Mouse (Mus musculus) CD4-positive, CD25-positive, alpha-beta regulatory T cell, adult 4 months (primary cell): Measurements from ENCODE around the gene Gm36176. TPM values are rescaled to one million over a fixed set of nuclear protein-coding genes. Genes with fewer than 3 reads are reported as not detected.
A peak's percentile ranks its signal among the peaks of the same experiment; 100 is the strongest.
"Not testable (repeated sequence)": the region's sequence is repeated elsewhere in the genome, so short reads cannot be mapped to it uniquely, and the experiment has no call there.

Experiments
- ATAC-seq: one replicate; pipeline ENCODE4 v1.8.0; 2017
- polyA plus RNA-seq, 2 experiments: library from polyadenylated mRNA; unstranded; fragments of 100-300 nt; shearing (Covaris generic); gene quantifications; one replicate each; pipeline ENCODE4 v1.2.1; 2017

The Gm36176 gene
- polyA plus RNA-seq: not detected

GRCm38 (mm10) chr10:77846503-77846902, at the start of gene Gm36176:
Gene Gm36176, plus strand, starts transcription at chr10:77846803.
- ATAC-seq: no peak

- ATAC-seq: no peak
Measured at GRCm38 (mm10) chr10:77797677-77798076, 48.9 kb upstream of the Gm36176 start.

GRCm38 (mm10) chr10:77798164-77798920, 48.3 kb upstream of the Gm36176 start:
- not testable (repeated sequence) for ATAC-seq

- no peak for ATAC-seq
Measured at GRCm38 (mm10) chr10:77798921-77799508, 47.6 kb upstream of the Gm36176 start, which contains the start of gene Gm19668. Gene Gm19668, minus strand, starts transcription at chr10:77799133.

DNA sequence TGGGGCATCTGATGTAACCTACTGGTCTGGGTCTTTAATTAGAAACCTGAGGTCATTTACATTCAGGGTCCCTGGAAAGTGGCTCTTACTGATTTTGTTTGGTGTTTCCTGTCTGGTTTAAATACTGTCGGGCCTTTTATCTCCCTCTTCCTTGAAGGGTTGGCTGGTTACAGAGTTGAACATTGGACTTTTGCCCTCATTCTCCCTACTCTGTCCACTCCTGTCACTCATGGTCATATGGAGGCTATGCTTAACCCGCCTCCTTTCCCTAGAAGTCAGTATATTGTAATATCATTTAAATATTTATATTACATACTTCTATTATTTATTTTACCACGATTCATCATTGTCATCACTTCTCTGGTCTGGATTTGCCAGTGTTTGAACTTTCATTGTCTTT, 42.5 kb upstream of the Gm36176 start:
- ATAC-seq: no peak

- no peak for ATAC-seq
Measured at GRCm38 (mm10) chr10:77811743-77812142, 34.9 kb upstream of the Gm36176 start, which contains the start of gene Gm9507. Gene Gm9507, minus strand, starts transcription at chr10:77811843.

GRCm38 (mm10) chr10:77814382-77814781, 32.2 kb upstream of the Gm36176 start, which contains the start of gene Gm2696:
Gene Gm2696, plus strand, starts transcription at chr10:77814682.
- ATAC-seq: no peak

DNA sequence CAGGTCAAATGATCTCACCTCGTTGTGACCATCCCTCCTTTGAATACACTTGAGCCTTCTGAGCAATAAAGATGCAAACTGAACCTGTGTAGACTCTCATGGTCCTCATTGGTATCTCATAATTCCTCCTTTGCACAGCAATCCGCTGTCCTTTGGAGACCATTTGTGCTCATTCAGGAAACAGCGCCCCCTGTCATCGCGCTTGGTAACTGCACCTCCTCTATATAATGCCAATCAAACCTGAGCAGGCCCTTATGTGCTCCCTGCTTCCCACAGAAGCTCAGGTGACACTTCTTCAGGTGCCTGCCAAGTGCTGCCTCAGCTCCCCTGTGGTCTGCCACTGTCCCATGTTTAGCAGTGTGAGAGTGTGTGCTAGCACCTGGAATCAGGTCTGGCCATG, 31.1 kb upstream of the Gm36176 start:
- no peak for ATAC-seq

- ATAC-seq: no peak
Measured at GRCm38 (mm10) chr10:77818523-77818922, 28.1 kb upstream of the Gm36176 start.

DNA sequence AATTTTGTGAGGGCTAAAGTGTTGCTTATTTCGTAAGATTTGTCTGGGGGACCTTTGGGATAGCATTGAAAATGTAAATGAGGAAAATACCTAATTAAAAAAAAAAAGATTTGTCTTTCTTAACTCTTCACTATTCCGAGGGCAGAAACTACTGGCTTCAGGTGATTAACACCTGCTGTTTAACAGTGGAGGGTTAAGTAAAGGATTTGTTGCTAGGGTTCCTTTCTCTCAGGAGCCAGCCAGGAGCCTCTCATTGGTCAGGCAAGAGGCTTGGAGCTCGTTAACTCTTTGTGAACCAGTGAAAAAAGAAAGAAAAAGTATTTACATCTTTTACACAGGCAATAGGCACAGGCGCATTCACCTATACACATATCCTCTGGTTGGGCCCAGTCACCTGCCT, 27.4 kb upstream of the Gm36176 start:
- no peak for ATAC-seq

DNA sequence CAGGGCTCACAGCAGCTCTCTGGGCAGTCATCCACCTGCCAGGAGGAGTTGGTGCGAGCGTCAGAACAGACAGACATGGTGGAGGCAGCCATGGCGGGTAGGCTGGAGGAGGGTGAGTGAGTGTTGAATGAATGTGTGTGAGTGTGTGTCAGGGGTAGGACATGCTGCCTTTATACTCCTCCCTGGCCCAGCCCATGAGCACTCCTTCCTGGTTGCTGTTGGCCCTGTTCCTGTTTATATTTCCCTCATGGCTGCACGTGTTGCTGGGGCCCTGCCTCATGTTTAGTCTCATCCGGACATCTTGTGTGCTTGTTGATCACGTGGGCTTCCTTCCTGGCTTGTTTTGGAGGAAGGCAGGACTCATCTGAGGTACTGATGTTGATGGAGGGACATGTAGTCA, 19.7 kb upstream of the Gm36176 start, which contains the start of gene Krtap10-4:
Gene Krtap10-4 (minus strand): TSS at position 145 of the 400 bp plus-strand sequence.
- ATAC-seq: no peak

- no peak for ATAC-seq
Measured at GRCm38 (mm10) chr10:77835647-77836046, 11.0 kb upstream of the Gm36176 start, which contains the start of gene Krtap10-10. Gene Krtap10-10, plus strand, starts transcription at chr10:77835947.

- no peak for ATAC-seq
Measured at GRCm38 (mm10) chr10:77839006-77839405, 7.6 kb upstream of the Gm36176 start.

GRCm38 (mm10) chr10:77846961-77847360, 358 bp downstream of the Gm36176 start:
- no peak for ATAC-seq

- ATAC-seq: no peak
Measured at GRCm38 (mm10) chr10:77847538-77847937, 935 bp downstream of the Gm36176 start.

DNA sequence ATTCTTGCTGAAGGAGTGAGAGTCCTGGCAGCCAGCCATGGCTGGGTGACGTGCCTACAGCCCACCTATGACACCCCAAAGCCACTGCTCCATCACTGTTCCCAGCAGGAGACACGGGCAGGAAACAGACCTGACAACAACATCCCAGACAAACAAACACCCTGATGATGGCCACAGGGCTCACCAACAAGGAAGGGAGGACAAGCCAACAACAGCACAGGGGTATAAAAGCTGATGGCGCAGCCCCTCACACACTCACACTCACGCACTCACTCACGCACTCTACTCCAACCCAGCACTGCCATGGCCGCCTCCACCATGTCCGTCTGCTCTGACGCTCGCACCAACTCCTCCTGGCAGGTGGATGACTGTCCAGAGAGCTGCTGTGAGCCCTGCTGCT, 6.0 kb downstream of the Gm36176 start, which contains the start of gene Gm10318:
Gene Gm10318 (plus strand): TSS at position 301 of the 400 bp plus-strand sequence.
- ATAC-seq: no peak

- no peak for ATAC-seq
Measured at GRCm38 (mm10) chr10:77861675-77862074, 15.1 kb downstream of the Gm36176 start, which contains the start of gene Gm3285. Gene Gm3285, plus strand, starts transcription at chr10:77861975.

- peak; percentile 91 for ATAC-seq
Measured at GRCm38 (mm10) chr10:77864067-77864761, 17.6 kb downstream of the Gm36176 start.

DNA sequence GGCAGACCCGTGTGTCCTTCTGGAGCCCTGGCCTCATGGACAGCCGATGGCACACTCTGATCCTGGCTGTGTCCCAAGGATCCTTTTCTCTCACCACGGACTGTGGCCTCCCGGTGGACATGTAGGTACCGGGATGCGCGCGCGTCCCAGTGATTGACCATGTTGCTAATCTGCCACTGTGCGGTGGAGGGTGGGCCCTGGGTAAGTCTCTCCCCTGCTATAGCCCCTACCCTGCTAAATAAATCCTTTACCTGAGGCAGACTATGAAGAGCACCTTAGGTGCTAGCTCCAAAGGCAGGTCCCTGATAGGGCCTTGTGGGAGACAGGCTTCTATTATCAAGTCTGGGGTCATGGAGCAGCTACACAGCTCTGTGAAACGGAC, 18.1 kb downstream of the Gm36176 start:
- peak; percentile 20 for ATAC-seq

DNA sequence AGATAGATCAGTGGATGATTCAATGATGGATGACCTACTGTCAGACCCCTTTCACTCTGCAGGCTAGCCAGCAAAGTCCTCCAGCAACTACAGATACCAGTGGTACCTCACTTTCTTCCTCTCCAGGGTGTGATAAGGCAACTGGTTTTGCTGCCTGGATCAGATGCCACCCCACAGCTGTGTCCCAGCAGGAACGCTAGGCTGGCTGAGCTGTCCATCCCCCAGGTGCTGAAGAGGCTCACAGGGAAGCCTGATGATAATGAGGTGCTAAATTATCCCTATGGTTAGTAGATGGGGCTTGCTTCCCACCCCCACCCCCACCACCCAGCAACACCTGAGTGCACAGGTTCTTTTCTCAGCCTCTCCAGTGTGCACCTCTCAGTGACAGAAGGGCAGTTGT, 20.9 kb downstream of the Gm36176 start:
- ATAC-seq: no peak

DNA sequence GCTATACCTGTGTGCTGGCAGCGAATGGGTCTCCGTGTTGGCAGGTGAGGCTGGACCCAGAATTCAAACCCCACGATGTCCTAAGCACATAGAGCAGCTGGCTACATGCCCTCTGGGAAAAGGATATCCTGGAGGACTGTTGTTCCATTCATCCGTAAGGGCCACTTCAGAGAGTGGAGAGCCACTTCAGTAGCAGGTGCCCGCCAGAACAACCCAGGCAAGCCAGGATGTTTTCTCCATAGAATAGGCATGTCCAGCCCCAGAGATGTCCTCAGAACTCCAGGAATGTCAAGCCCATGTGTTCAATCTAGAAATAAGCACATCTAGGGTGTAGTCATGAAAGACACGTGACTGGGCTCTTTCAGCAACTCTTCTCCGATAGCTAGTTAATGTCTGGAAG, 23.0 kb downstream of the Gm36176 start:
- ATAC-seq: no peak

- ATAC-seq: no peak
Measured at GRCm38 (mm10) chr10:77878985-77879384, 32.4 kb downstream of the Gm36176 start.

DNA sequence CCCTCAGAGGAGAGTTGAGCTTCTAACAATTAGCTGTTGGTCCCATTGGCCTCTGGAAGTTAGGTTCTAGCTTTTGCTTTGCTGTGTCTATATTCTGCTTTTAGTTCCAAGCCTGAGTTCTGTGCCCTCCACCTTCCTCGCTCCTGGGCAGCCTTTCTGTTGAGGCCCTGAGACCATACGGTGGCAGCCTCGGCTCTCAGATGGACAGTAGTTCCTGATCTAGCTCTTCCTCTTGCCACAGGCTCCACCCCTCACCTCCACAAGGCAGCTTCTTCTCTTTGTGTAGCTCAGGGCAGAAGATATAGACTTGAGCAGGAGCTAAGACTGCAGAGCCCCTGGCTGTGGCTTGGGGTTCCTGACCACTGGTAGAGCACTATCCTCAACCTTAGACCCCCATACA, 33.7 kb downstream of the Gm36176 start:
- no peak for ATAC-seq
